Mouse (Mus musculus) G1E (cell line): ENCODE measurements around the gene Atg10.

Experiments used
- CTCF ChIP-seq: IDR thresholded peaks from 2 replicates; pipeline ENCODE4 v1.5.1; 2012; ENCODE audit warnings: low read depth, low read length, inconsistent platforms, mixed read lengths
- GATA1 ChIP-seq: IDR thresholded peaks from 2 replicates; pipeline ENCODE4 v1.6.1; 2012; ENCODE audit warnings: borderline replicate concordance, low read length, inconsistent platforms, mixed read lengths
- POLR2AphosphoS5 ChIP-seq: IDR thresholded peaks from 2 replicates; pipeline ENCODE4 v1.6.1; 2012; ENCODE audit warnings: low read depth, low read length, inconsistent platforms; ENCODE audit not compliant: insufficient replicate concordance
- TAL1 ChIP-seq: conservative IDR thresholded peaks from 2 replicates; pipeline ENCODE4 v1.6.1; 2012; ENCODE audit warnings: low read depth, low read length, inconsistent platforms, mixed read lengths

- no peak for TF ChIP-seq CTCF
- no peak for TF ChIP-seq GATA1
- no peak for TF ChIP-seq TAL1
- TF ChIP-seq POLR2AphosphoS5 = no peak
These were observed 705 bp downstream of the Atg10 start for GRCm38 (mm10) chr13:91223063-91223462.
